Mouse (Mus musculus) lung, embryonic 16.5 days (tissue): ENCODE results near the gene Ap3s2. TPM values are rescaled to one million over a fixed set of nuclear protein-coding genes. Genes with fewer than 3 reads are reported as not detected.
A peak's percentile ranks its signal among the peaks of the same experiment; 100 is the strongest.

ENCODE experiments used
- ATAC-seq: fragments of 200-750 bp; cut with Nextera tagmentation; 2 replicates; pipeline ENCODE4 v1.8.0; 2017; ENCODE audit warnings: low read depth, mild to moderate bottlenecking, moderate library complexity
- H3K27ac ChIP-seq: fragments of 300-500 bp; sonication (generic); 2 replicates; pipeline ENCODE4 v1.5.1; 2014; ENCODE audit warnings: mild to moderate bottlenecking, control low read depth, low read length
- H3K27me3 ChIP-seq: fragments of 300-500 bp; sonication (generic); 2 replicates; pipeline ENCODE4 v1.6.1; 2014; ENCODE audit warnings: low read depth, low read length, mixed read lengths; ENCODE audit not compliant: control insufficient read depth, insufficient read depth
- H3K36me3 ChIP-seq: fragments of 300-500 bp; sonication (generic); 2 replicates; pipeline ENCODE4 v1.6.1; 2014; ENCODE audit warnings: low read length; ENCODE audit not compliant: control insufficient read depth, insufficient read depth
- H3K4me1 ChIP-seq: fragments of 300-500 bp; sonication (generic); replicated peaks from 2 replicates; pipeline ENCODE4 v1.6.1; 2014; ENCODE audit warnings: low read length, mixed read lengths; ENCODE audit not compliant: control insufficient read depth, insufficient read depth
- H3K4me2 ChIP-seq: fragments of 300-500 bp; sonication (generic); 2 replicates; pipeline ENCODE4 v1.6.1; 2014; ENCODE audit warnings: low read depth, low read length, control low read depth
- H3K4me3 ChIP-seq: fragments of 300-500 bp; sonication (generic); 2 replicates; pipeline ENCODE4 v1.5.1; 2014; ENCODE audit warnings: mild to moderate bottlenecking, low read length, control low read depth
- H3K9ac ChIP-seq: fragments of 300-500 bp; sonication (generic); 2 replicates; pipeline ENCODE4 v1.6.1; 2014; ENCODE audit warnings: low read length, control low read depth
- H3K9me3 ChIP-seq: fragments of 300-500 bp; sonication (generic); 2 replicates; pipeline ENCODE4 v1.6.1; 2016; ENCODE audit warnings: low read length; ENCODE audit not compliant: control insufficient read depth
- WGBS: fragments of 180-500 bp; shearing (Covaris S2); extraction: QIAGEN DNeasy Blood & Tissue Kit; methylation state at CpG from one replicate; pipeline ENCODE4 v1.1.7; 2014; 5-methylcytosine and 5-hydroxymethylcytosine counted together
- polyA plus RNA-seq: library from polyadenylated mRNA; unstranded; fragments of >200 nt; fragmentation: Nextera tagmentation; extraction: Ambion mirVana; gene quantifications from 2 replicates; pipeline ENCODE4 v1.2.1, GENCODE M21; 2015

The Ap3s2 gene
- polyA plus RNA-seq, 1 experiment from 2014 or later = 25.8 TPM

DNA sequence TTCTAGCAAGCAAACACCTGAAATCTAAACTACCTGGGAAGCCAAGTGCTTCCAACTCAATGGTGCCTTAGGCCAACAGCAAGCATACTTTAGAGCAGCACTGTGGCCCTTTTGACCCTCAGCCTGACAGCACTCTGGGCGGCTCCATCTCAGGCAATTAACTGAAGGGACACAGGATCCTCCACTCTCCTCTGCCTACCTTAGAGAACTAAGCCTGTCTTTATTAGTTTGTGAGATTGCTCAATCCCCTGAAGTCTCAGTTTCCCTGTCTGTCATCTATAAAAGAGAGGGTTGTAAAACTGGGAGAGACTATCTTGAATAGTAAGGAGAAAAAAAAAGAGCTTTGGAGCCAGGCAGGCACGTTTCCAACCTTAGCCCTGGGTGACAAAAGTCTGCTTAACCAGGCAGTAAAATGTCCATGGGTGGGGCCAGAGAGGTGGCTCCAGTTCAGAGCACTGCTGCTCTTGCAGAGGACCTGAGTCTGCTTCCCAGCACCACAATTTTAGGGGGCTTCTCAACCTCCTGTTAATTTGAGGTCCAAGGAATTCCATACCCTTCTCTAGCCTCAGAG, 41.9 kb downstream of the Ap3s2 start:
- H3K4me3 ChIP-seq = no peak overlapping the region
- H3K9me3 ChIP-seq = no peaks in the 10 kb centered on the region
- no peak for ATAC-seq
- no peak overlapping the region for H3K4me2 ChIP-seq
- H3K27ac ChIP-seq = no peak overlapping the region
- H3K9ac ChIP-seq = no peak overlapping the region
- no peaks in the 10 kb centered on the region for H3K4me1 ChIP-seq
- H3K27me3 ChIP-seq = no peaks in the 10 kb centered on the region
- H3K36me3 ChIP-seq = peaks cover 7% of the 10 kb centered on the region
- WGBS = 65% methylated on average over 2 of the region's 2 CpGs

DNA sequence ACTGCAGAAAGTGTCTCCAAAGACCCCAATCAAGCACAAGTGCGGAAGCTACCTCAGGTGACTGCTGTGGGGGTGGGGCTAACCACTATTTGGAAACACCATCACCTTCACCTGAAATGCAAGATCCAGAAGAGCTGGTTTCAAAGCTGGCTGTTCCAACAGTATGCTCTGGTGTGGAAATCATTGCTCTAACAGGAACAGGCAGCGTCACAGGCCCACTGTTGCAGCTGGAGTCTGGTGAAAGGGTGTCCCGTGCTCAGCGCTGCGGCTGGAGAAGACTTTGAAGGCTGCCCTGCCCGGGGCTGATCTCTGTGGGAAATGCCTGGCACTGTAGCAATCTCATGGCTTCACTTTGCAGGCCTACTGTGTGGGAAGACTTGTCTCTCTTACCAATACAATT, 47.0 kb downstream of the Ap3s2 start:
- H3K36me3 ChIP-seq = no peaks in the 10 kb centered on the region
- H3K27me3 ChIP-seq = no peaks in the 10 kb centered on the region
- 0 out of 2 replicates have a peak, but pooled peaks cover 2% of the 10 kb centered on the region for H3K4me1 ChIP-seq
- no peak overlapping the region for H3K9ac ChIP-seq
- no peak for ATAC-seq
- WGBS = 80% methylated on average over 6 of the region's 6 CpGs
- no peak overlapping the region for H3K27ac ChIP-seq
- no peak overlapping the region for H3K4me3 ChIP-seq
- no peak overlapping the region for H3K4me2 ChIP-seq
- H3K9me3 ChIP-seq = no peaks in the 10 kb centered on the region

GRCm38 (mm10) chr7:79871797-79872345, 48.6 kb downstream of the Ap3s2 start:
- ATAC-seq = no peak
- Histone ChIP-seq H3K9ac (no peak overlapping the region), H3K36me3 (no peaks in the 10 kb centered on the region), H3K27ac (no peak overlapping the region), H3K27me3 (no peaks in the 10 kb centered on the region), H3K4me2 (no peak overlapping the region), H3K4me1 (peaks cover 5% of the 10 kb centered on the region; the same call in 1 of the 2 replicates), H3K9me3 (no peaks in the 10 kb centered on the region), H3K4me3 (no peak overlapping the region)
- WGBS = 78% methylated on average over 6 of the region's 6 CpGs

GRCm38 (mm10) chr7:79869072-79869719, 51.3 kb downstream of the Ap3s2 start:
- H3K27ac ChIP-seq = peak overlapping the region; percentile 43
- peak; percentile 23; the same call in 1 of the 2 replicates for ATAC-seq
- H3K4me3 ChIP-seq = no peak overlapping the region

GRCm38 (mm10) chr7:79868475-79868874, 52.0 kb downstream of the Ap3s2 start:
- H3K27ac ChIP-seq = peak overlapping the region; percentile 43
- no peaks in the 10 kb centered on the region for H3K36me3 ChIP-seq
- H3K4me1 ChIP-seq = peaks cover 5% of the 10 kb centered on the region; the same call in 1 of the 2 replicates
- no peaks in the 10 kb centered on the region for H3K27me3 ChIP-seq
- WGBS = 57% methylated on average over 7 of the region's 7 CpGs
- no peak overlapping the region for H3K4me3 ChIP-seq
- peak; percentile 74 for ATAC-seq
- no peak overlapping the region for H3K9ac ChIP-seq
- H3K9me3 ChIP-seq = no peaks in the 10 kb centered on the region
- no peak overlapping the region for H3K4me2 ChIP-seq

More at GRCm38 (mm10) chr7:79869072-79869719, 51.3 kb downstream of the Ap3s2 start:
- Histone ChIP-seq H3K9ac (no peak overlapping the region), H3K4me1 (peaks cover 5% of the 10 kb centered on the region; the same call in 1 of the 2 replicates), H3K4me2 (no peak overlapping the region), H3K9me3 (no peaks in the 10 kb centered on the region), H3K36me3 (no peaks in the 10 kb centered on the region), H3K27me3 (no peaks in the 10 kb centered on the region)
- 35% methylated on average over 6 of the region's 6 CpGs for WGBS

DNA sequence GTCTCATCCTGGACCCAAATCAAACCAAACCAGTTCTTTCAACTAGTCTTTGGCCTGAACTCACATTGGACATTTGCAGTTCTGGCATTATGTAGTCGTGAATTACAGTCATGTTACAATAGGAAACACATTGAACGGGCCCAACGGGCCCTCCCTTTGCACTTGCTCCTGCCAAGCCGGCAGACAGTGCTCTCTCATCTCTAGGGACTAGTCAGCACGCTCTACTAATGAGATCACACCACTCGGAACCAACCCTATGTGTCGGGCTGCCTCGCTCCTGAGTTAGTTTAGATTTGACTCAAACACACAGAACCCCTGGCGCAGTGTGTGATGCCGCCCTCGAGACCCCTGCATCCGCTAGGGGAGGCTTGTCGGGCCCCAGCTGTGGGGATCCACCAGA, 52.6 kb downstream of the Ap3s2 start:
- H3K36me3 ChIP-seq = no peaks in the 10 kb centered on the region
- H3K9me3 ChIP-seq = no peaks in the 10 kb centered on the region
- H3K27me3 ChIP-seq = no peaks in the 10 kb centered on the region
- no peak overlapping the region for H3K9ac ChIP-seq
- H3K4me3 ChIP-seq = no peak overlapping the region
- H3K4me2 ChIP-seq = no peak overlapping the region
- peak overlapping the region; percentile 43 for H3K27ac ChIP-seq
- 74% methylated on average over 13 of the region's 13 CpGs for WGBS
- 0 out of 2 replicates have a peak, but pooled peaks have one; percentile 6 for ATAC-seq
- peaks cover 5% of the 10 kb centered on the region; the same call in 1 of the 2 replicates for H3K4me1 ChIP-seq

DNA sequence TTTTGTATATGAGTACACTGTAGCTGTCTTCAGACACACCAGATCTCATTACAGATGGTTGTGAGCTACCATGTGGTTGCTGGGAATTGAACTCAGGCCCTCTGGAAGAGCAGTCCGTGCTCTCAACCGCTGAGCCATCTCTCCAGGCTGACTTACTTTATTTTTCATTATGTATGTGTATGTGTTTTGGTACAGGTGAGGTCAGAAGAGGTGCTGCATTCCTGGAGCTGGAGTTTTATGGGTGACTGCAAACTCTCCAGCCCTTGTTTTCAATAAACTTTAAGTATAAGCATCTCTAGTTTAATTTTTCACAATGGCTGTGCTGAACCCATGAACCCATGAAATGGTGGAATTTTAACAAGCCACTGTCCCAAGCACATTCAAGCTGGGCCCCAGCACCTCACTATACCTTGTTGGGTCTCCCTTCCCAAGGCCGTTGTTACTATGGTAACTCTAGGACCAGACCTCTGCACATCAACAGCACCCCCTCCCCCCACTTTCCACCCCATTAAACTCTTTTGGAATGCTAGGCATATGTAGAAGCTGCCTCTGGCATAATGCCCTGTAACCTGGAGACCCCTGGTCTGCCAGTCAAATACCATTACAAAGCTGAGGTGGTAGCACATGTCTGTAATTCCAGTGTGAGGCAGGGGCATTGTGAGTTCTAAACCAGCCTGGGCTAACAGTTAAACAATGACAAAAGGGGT, 54.0 kb downstream of the Ap3s2 start:
- Histone ChIP-seq H3K27ac (no peak overlapping the region), H3K9me3 (no peaks in the 10 kb centered on the region), H3K4me2 (no peak overlapping the region), H3K4me3 (no peak overlapping the region), H3K9ac (no peak overlapping the region), H3K36me3 (no peaks in the 10 kb centered on the region), H3K4me1 (peaks cover 5% of the 10 kb centered on the region; the same call in 1 of the 2 replicates), H3K27me3 (no peaks in the 10 kb centered on the region)
- 71% methylated on average over 3 of the region's 3 CpGs for WGBS
- ATAC-seq = no peak

DNA sequence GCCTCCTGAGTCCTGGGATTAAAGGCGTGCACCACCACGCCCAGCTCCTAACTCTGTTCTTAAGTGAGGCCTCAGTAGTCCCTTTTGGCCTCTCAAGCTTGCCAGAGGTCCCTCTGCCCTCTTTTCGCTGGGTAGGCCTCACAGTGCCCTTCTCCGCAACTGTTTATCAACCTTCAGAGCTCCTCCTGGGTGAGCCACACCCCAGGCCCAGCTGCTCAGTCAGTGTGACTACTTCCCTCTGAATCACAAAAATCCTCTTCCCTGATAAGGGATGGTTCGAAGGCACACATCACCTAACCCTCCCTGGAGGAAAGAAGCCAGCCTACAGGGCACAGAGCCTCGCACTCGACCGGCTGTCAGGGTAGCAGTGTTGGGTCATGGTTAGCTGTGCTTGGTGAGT, 58.7 kb downstream of the Ap3s2 start:
- Histone ChIP-seq H3K27ac (no peak overlapping the region), H3K4me2 (no peak overlapping the region), H3K4me3 (no peak overlapping the region), H3K9me3 (no peaks in the 10 kb centered on the region), H3K4me1 (peaks cover 5% of the 10 kb centered on the region), H3K36me3 (no peaks in the 10 kb centered on the region), H3K9ac (no peak overlapping the region), H3K27me3 (no peaks in the 10 kb centered on the region)
- no peak for ATAC-seq
- WGBS = 84% methylated on average over 8 of the region's 8 CpGs

DNA sequence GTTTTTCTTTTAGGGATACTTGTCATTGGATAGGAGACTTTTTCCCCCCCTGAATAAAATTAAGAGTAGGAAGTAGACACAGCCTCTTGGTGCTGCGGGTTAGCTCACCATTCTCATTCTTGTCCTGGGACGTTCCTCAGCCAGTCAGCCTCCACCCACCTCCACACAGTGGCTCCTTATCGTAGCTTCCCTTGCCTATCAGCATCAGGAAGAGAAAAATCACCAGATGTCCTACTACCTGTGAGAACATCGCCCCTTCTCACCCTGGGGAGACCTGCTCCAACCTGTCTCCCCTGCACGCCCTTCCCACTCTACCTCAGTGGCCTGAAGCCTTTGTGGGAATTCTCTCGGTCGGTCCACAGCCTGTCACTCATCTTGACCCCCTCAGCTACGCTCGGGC, 59.6 kb downstream of the Ap3s2 start, which contains the start of gene Anpep:
Gene Anpep, minus strand, starts transcription at position 249 of the 400 bp plus-strand sequence.
- no peaks in the 10 kb centered on the region for H3K9me3 ChIP-seq
- H3K36me3 ChIP-seq = no peaks in the 10 kb centered on the region
- ATAC-seq = no peak
- H3K4me2 ChIP-seq = no peak within 1 kb of the TSS
- no peak within 1 kb of the TSS for H3K27ac ChIP-seq
- H3K27me3 ChIP-seq = no peaks in the 10 kb centered on the region
- peaks cover 5% of the 10 kb centered on the region for H3K4me1 ChIP-seq
- 66% methylated on average over 9 of the region's 9 CpGs for WGBS
- no peak within 1 kb of the TSS for H3K4me3 ChIP-seq
- H3K9ac ChIP-seq = no peak within 1 kb of the TSS
